Mouse (Mus musculus) CH12F3 (cell line): ENCODE results near the gene Rbms3.

Source experiments
- in situ Hi-C: fragments of 300-500 bp; cut with MboI; formaldehyde crosslinking; loops from 2 replicates; pipeline ENCODE4 v1.14.3; 2020; ENCODE audit warnings: low sequenced_read_pairs

Rbms3 gene

GRCm38 (mm10) chr9:117066502-117066901, 563.2 kb downstream of the Rbms3 start:
- in situ Hi-C loops = no loop called here

GRCm38 (mm10) chr9:117065601-117066000, 564.1 kb downstream of the Rbms3 start:
- in situ Hi-C loops = no loop called here

GRCm38 (mm10) chr9:117059586-117059985, 570.1 kb downstream of the Rbms3 start:
- in situ Hi-C loops = no loop called here

- in situ Hi-C loops = no loop called here
Observed at GRCm38 (mm10) chr9:117059135-117059534, 570.6 kb downstream of the Rbms3 start.

- in situ Hi-C loops = no loop called here
Observed at GRCm38 (mm10) chr9:117051935-117052334, 577.8 kb downstream of the Rbms3 start.

GRCm38 (mm10) chr9:117048641-117049040, 581.1 kb downstream of the Rbms3 start:
- in situ Hi-C loops = no loop called here

- in situ Hi-C loops = no loop called here
Observed at GRCm38 (mm10) chr9:117041993-117042366, 587.7 kb downstream of the Rbms3 start.

- in situ Hi-C loops = no loop called here
Observed at GRCm38 (mm10) chr9:117041291-117041992, 588.3 kb downstream of the Rbms3 start.

- in situ Hi-C loops = no loop called here
Observed at GRCm38 (mm10) chr9:117039941-117040453, 589.7 kb downstream of the Rbms3 start.

- in situ Hi-C loops = no loop called here
Observed at GRCm38 (mm10) chr9:117032690-117033089, 597.0 kb downstream of the Rbms3 start.

GRCm38 (mm10) chr9:117031237-117031636, 598.5 kb downstream of the Rbms3 start:
- in situ Hi-C loops = no loop called here

GRCm38 (mm10) chr9:117030837-117031236, 598.9 kb downstream of the Rbms3 start:
- in situ Hi-C loops = no loop called here

GRCm38 (mm10) chr9:117029953-117030352, 599.8 kb downstream of the Rbms3 start:
- in situ Hi-C loops = no loop called here

- in situ Hi-C loops = no loop called here
Observed at GRCm38 (mm10) chr9:117028586-117028985, 601.1 kb downstream of the Rbms3 start.

GRCm38 (mm10) chr9:117022086-117022485, 607.6 kb downstream of the Rbms3 start:
- in situ Hi-C loops = no loop called here

- in situ Hi-C loops = no loop called here
Observed at GRCm38 (mm10) chr9:117021506-117021905, 608.2 kb downstream of the Rbms3 start.

- in situ Hi-C loops = no loop called here
Observed at GRCm38 (mm10) chr9:117020216-117020615, 609.5 kb downstream of the Rbms3 start.

GRCm38 (mm10) chr9:117018741-117019163, 611.0 kb downstream of the Rbms3 start:
- in situ Hi-C loops = no loop called here

- in situ Hi-C loops = no loop called here
Observed at GRCm38 (mm10) chr9:117018301-117018700, 611.4 kb downstream of the Rbms3 start.

GRCm38 (mm10) chr9:117016605-117017319, 613.0 kb downstream of the Rbms3 start:
- in situ Hi-C loops = no loop called here

- in situ Hi-C loops = no loop called here
Observed at GRCm38 (mm10) chr9:117013386-117013785, 616.3 kb downstream of the Rbms3 start.

GRCm38 (mm10) chr9:117010801-117011200, 618.9 kb downstream of the Rbms3 start:
- in situ Hi-C loops = no loop called here
